Mouse (Mus musculus): ENCODE data around the gene Wdfy2.

GRCm38 (mm10) chr14:62803204-62803603, 34.3 kb upstream of the Wdfy2 start:
- TF ChIP-seq CTCF (IDR thresholded peaks at IDR 0.05) (no peak), EP300 (IDR thresholded peaks at IDR 0.05; ENCODE audit: insufficient read depth, low read depth, low read length) (no peak)
